Mouse (Mus musculus) G1E (cell line): ENCODE results near the gene Cables2.

Experiments
- CTCF ChIP-seq: IDR thresholded peaks from 2 replicates; pipeline ENCODE4 v1.5.1; 2012; ENCODE audit warnings: low read depth, low read length, inconsistent platforms, mixed read lengths
- GATA1 ChIP-seq: IDR thresholded peaks from 2 replicates; pipeline ENCODE4 v1.6.1; 2012; ENCODE audit warnings: borderline replicate concordance, low read length, inconsistent platforms, mixed read lengths
- GATA2 ChIP-seq: IDR thresholded peaks from 2 replicates; pipeline ENCODE4 v1.6.1; 2012; ENCODE audit warnings: low read depth, low read length, inconsistent platforms, borderline replicate concordance
- POLR2AphosphoS5 ChIP-seq: IDR thresholded peaks from 2 replicates; pipeline ENCODE4 v1.6.1; 2012; ENCODE audit warnings: low read depth, low read length, inconsistent platforms; ENCODE audit not compliant: insufficient replicate concordance
- TAL1 ChIP-seq: conservative IDR thresholded peaks from 2 replicates; pipeline ENCODE4 v1.6.1; 2012; ENCODE audit warnings: low read depth, low read length, inconsistent platforms, mixed read lengths

- TF ChIP-seq CTCF (no peak), POLR2AphosphoS5 (no peak), GATA1 (no peak), TAL1 (no peak), GATA2 (no peak)
These were observed 58.3 kb downstream of the Cables2 start for GRCm38 (mm10) chr2:180215011-180215461.
